Mouse (Mus musculus) heart, embryonic 16.5 days (tissue): ENCODE results near the gene Stub1. TPM values are rescaled to one million over a fixed set of nuclear protein-coding genes. Genes with fewer than 3 reads are reported as not detected.

Experiments used
- ATAC-seq: fragments of 200-750 bp; cut with Nextera tagmentation; replicated peaks from 2 replicates; pipeline ENCODE4 v1.8.0; 2017; ENCODE audit warnings: moderate number of reproducible peaks; ENCODE audit not compliant: insufficient read depth, low FRiP score; ENCODE audit errors: extremely low read depth
- H3K27ac ChIP-seq: fragments of 300-500 bp; sonication (generic); 2 replicates; pipeline ENCODE4 v1.5.1; 2014; ENCODE audit warnings: mild to moderate bottlenecking, low read length, control low read depth, moderate library complexity
- H3K27me3 ChIP-seq: fragments of 300-500 bp; sonication (generic); 2 replicates; pipeline ENCODE4 v1.6.1; 2014; ENCODE audit warnings: low read length, mixed read lengths; ENCODE audit not compliant: control insufficient read depth, insufficient read depth
- H3K36me3 ChIP-seq: fragments of 300-500 bp; sonication (generic); 2 replicates; pipeline ENCODE4 v1.6.1; 2014; ENCODE audit not compliant: control insufficient read depth, insufficient read depth
- H3K4me1 ChIP-seq: fragments of 300-500 bp; sonication (generic); 2 replicates; pipeline ENCODE4 v1.6.1; 2014; ENCODE audit warnings: low read length, mixed read lengths; ENCODE audit not compliant: control insufficient read depth, insufficient read depth
- H3K4me2 ChIP-seq: fragments of 300-500 bp; sonication (generic); 2 replicates; pipeline ENCODE4 v1.6.1; 2014; ENCODE audit warnings: low read depth, mild to moderate bottlenecking, control low read depth, low read length
- H3K4me3 ChIP-seq: fragments of 300-500 bp; sonication (generic); 2 replicates; pipeline ENCODE4 v1.5.1; 2014; ENCODE audit warnings: mild to moderate bottlenecking, control low read depth, low read length
- H3K9ac ChIP-seq: fragments of 300-500 bp; sonication (generic); 2 replicates; pipeline ENCODE4 v1.6.1; 2014; ENCODE audit warnings: low read length, control low read depth
- H3K9me3 ChIP-seq: fragments of 300-500 bp; sonication (generic); replicated peaks from 2 replicates; pipeline ENCODE4 v1.6.1; 2016; ENCODE audit warnings: low read length; ENCODE audit not compliant: control insufficient read depth
- WGBS: fragments of 180-500 bp; shearing (Covaris S2); extraction: QIAGEN DNeasy Blood & Tissue Kit; methylation state at CpG from one replicate; pipeline ENCODE4 v1.1.7; 2014; 5-methylcytosine and 5-hydroxymethylcytosine counted together
- polyA plus RNA-seq: library from polyadenylated mRNA; unstranded; fragments of >200 nt; fragmentation: Nextera tagmentation; extraction: Ambion mirVana; gene quantifications from 2 replicates; pipeline ENCODE4 v1.2.1, GENCODE M21; 2015

Gene Stub1
- polyA plus RNA-seq, 1 experiment from 2014 or later = 292 TPM

GRCm38 (mm10) chr17:25806507-25806906 is 26.7 kb downstream of the Stub1 start:
- Histone ChIP-seq H3K27ac (no peak overlapping the region), H3K4me3 (no peak overlapping the region), H3K36me3 (no peaks in the 10 kb centered on the region), H3K27me3 (peaks cover 39% of the 10 kb centered on the region), H3K4me1 (peaks cover 19% of the 10 kb centered on the region), H3K4me2 (no peak overlapping the region), H3K9ac (no peak overlapping the region), H3K9me3 (no peaks in the 10 kb centered on the region)
- 86% methylated on average over 4 of the region's 4 CpGs for WGBS
- ATAC-seq = no peak

GRCm38 (mm10) chr17:25802825-25803517 is 30.2 kb downstream of the Stub1 start:
- Histone ChIP-seq H3K4me2 (no peak overlapping the region), H3K9ac (no peak overlapping the region; the same call in 1 of the 2 replicates), H3K9me3 (no peaks in the 10 kb centered on the region), H3K27me3 (peaks cover 8% of the 10 kb centered on the region), H3K27ac (no peak overlapping the region), H3K36me3 (no peaks in the 10 kb centered on the region), H3K4me3 (no peak overlapping the region), H3K4me1 (peaks cover 9% of the 10 kb centered on the region)
- peak; percentile 80 for ATAC-seq
- 6% methylated on average over 10 of the region's 10 CpGs for WGBS

GRCm38 (mm10) chr17:25801029-25801428 is 32.2 kb downstream of the Stub1 start:
- no peak for ATAC-seq

GRCm38 (mm10) chr17:25796951-25797369 is 36.2 kb downstream of the Stub1 start, which contains the start of gene Metrn:
TSS of gene Metrn (minus strand) at chr17:25797136.
- ATAC-seq = peak; percentile 85
- peak within 1 kb of the TSS; percentile 92 for H3K4me3 ChIP-seq
- H3K4me1 ChIP-seq = peaks cover 21% of the 10 kb centered on the region
- H3K27ac ChIP-seq = no peak within 1 kb of the TSS; the same call in 1 of the 2 replicates
- H3K36me3 ChIP-seq = no peaks in the 10 kb centered on the region
- H3K9me3 ChIP-seq = no peaks in the 10 kb centered on the region
- WGBS = 0% methylated on average over 35 of the region's 35 CpGs
- H3K27me3 ChIP-seq = no peaks in the 10 kb centered on the region
- H3K9ac ChIP-seq = peak within 1 kb of the TSS; percentile 84
- peak within 1 kb of the TSS; percentile 93 for H3K4me2 ChIP-seq

More at GRCm38 (mm10) chr17:25801029-25801428, 32.2 kb downstream of the Stub1 start:
- Histone ChIP-seq H3K4me2 (no peak overlapping the region), H3K36me3 (no peaks in the 10 kb centered on the region), H3K27me3 (peaks cover 3% of the 10 kb centered on the region; the same call in 1 of the 2 replicates), H3K4me3 (no peak overlapping the region), H3K9me3 (no peaks in the 10 kb centered on the region), H3K4me1 (peaks cover 17% of the 10 kb centered on the region), H3K27ac (no peak overlapping the region), H3K9ac (no peak overlapping the region)
- WGBS = 6% methylated on average over 6 of the region's 6 CpGs

DNA sequence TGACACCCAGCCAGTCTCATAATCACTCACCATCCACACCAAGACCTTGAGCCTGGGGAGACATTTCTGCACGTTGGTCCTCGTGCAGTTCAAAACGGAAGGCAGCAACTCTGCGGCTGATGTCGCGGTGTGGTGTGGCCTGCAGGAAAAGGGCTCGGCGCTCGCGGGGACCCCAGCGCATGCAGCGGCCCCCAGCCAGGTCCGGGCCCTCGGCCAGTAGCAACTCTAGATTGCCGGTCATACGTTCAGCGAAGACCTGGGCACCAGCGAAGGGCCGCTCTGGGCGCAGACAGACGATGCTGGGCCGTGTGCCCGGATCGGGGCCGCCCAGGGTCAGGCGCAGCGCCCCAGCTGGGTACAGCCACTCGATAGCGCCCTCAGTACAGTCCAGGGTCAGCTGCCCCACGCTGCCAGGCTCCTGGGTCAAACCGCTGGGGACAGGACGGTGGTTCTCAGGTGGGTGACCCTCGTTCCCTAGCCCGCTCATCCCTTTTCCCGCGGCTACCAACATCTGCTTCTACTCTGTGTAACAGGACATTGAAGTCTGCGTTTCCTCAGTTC is 36.9 kb downstream of the Stub1 start:
- H3K27me3 ChIP-seq = no peaks in the 10 kb centered on the region
- ATAC-seq = no peak
- H3K9ac ChIP-seq = peak overlapping the region; percentile 84
- H3K4me2 ChIP-seq = peak overlapping the region; percentile 93
- no peaks in the 10 kb centered on the region for H3K9me3 ChIP-seq
- no peaks in the 10 kb centered on the region for H3K36me3 ChIP-seq
- peak overlapping the region; percentile 92 for H3K4me3 ChIP-seq
- WGBS = 3% methylated on average over 37 of the region's 37 CpGs
- no peak overlapping the region; the same call in 1 of the 2 replicates for H3K27ac ChIP-seq
- peaks cover 25% of the 10 kb centered on the region for H3K4me1 ChIP-seq

DNA sequence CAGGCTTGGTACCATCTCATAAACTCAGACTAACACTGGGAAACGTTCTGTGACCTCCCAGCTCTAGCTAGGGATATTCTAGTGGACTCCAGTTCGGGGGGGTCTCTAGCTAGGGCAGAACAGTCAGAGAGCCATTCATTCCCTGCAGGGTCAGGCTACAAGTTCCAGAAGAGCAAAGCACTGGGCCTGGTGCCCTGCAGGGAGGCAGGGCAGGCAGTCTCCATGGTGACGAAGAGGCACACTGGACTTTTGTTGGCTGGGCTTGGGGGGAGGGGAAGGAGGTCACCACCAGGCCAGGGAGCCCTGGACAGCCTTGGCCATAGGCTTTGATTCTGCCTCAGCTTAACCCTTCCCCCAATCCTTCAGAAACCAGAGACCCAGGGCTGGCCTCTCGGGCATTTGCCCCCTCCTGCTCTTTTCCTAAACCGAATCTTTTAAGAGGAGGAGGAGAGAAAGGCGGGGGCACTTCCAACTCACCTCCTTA is 37.6 kb downstream of the Stub1 start, which contains the start of gene AC134908.4:
Gene AC134908.4, minus strand, starts transcription at position 51 of the 484 bp plus-strand sequence.
- peaks cover 31% of the 10 kb centered on the region for H3K4me1 ChIP-seq
- no peak within 1 kb of the TSS; the same call in 1 of the 2 replicates for H3K27ac ChIP-seq
- peak within 1 kb of the TSS; percentile 93 for H3K4me2 ChIP-seq
- no peak for ATAC-seq
- 32% methylated on average over 6 of the region's 6 CpGs for WGBS
- peak within 1 kb of the TSS; percentile 92 for H3K4me3 ChIP-seq
- no peaks in the 10 kb centered on the region for H3K36me3 ChIP-seq
- no peaks in the 10 kb centered on the region for H3K9me3 ChIP-seq
- no peaks in the 10 kb centered on the region for H3K27me3 ChIP-seq
- H3K9ac ChIP-seq = peak within 1 kb of the TSS; percentile 84

DNA sequence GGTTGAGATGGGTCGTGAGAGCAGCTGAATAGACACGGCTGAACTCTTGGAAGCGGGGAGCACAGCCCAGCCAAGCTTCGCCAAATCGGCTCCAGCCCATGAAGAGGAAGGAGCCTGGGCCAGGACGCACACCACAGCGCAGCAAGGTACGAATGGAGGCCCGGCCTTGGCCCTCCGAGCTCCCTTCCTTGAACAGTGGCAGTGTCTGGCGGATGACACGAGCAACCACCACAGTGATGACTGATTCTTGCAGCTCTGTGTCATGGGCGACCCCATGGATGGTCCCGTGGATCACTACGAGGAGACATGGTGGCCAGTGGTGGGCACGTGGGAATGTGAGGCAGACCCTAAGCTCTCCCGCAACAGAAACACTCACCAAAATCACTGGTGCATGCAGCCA is 38.2 kb downstream of the Stub1 start:
- Histone ChIP-seq H3K36me3 (no peaks in the 10 kb centered on the region), H3K27me3 (no peaks in the 10 kb centered on the region), H3K4me2 (no peak overlapping the region), H3K4me3 (no peak overlapping the region), H3K27ac (no peak overlapping the region), H3K9ac (no peak overlapping the region), H3K9me3 (no peaks in the 10 kb centered on the region), H3K4me1 (peaks cover 31% of the 10 kb centered on the region)
- 85% methylated on average over 17 of the region's 17 CpGs for WGBS
- ATAC-seq = no peak

DNA sequence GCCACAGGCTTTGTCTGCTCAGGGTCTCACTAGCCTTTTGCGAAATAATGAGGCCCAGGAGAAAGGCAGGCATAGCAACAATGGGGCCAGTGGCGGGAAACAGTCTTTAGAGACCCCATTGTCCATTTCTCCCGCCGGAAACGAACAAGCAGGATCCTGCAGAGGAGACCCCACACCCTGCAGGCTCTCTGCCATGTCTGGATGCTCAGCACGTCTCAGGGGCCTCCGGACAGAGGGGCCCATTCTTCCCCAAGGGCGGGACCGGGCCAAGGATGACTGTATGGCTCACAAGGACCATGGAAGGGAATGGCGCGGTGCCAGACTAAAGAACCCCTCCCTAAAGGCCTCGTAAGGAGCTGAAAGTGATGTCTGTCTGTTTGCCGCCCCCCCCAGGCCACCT is 39.0 kb downstream of the Stub1 start:
- 76% methylated on average over 13 of the region's 13 CpGs for WGBS
- peaks cover 31% of the 10 kb centered on the region for H3K4me1 ChIP-seq

GRCm38 (mm10) chr17:25792615-25793014 is 40.6 kb downstream of the Stub1 start, which contains the start of gene Fam173a:
TSS of gene Fam173a (minus strand) at chr17:25792901.
- ATAC-seq = peak; percentile 76
- H3K4me1 ChIP-seq = peaks cover 31% of the 10 kb centered on the region
- peak within 1 kb of the TSS; percentile 91 for H3K9ac ChIP-seq
- H3K4me3 ChIP-seq = peak within 1 kb of the TSS; percentile 91
- H3K27ac ChIP-seq = peak within 1 kb of the TSS; percentile 95
- H3K9me3 ChIP-seq = no peaks in the 10 kb centered on the region
- peak within 1 kb of the TSS; percentile 96 for H3K4me2 ChIP-seq
- no peaks in the 10 kb centered on the region for H3K27me3 ChIP-seq
- WGBS = under 1% methylated on average over 14 of the region's 14 CpGs
- H3K36me3 ChIP-seq = no peaks in the 10 kb centered on the region

More for the DNA sequence above, 39.0 kb downstream of the Stub1 start:
- H3K9me3 ChIP-seq = no peaks in the 10 kb centered on the region
- H3K27me3 ChIP-seq = no peaks in the 10 kb centered on the region
- H3K4me3 ChIP-seq = no peak overlapping the region
- no peaks in the 10 kb centered on the region for H3K36me3 ChIP-seq
- no peak overlapping the region for H3K9ac ChIP-seq
- no peak for ATAC-seq
- H3K27ac ChIP-seq = 0 out of 2 replicates have a peak overlapping the region, but pooled peaks have one; percentile 6
- H3K4me2 ChIP-seq = no peak overlapping the region
